Mouse (Mus musculus) mouse embryonic stem cell (cell line): ENCODE data around the gene Hmgb3.
"Not testable (repeated sequence)": the region's sequence is repeated elsewhere in the genome, so short reads cannot be mapped to it uniquely, and the experiment has no call there.

Experiments
- in situ Hi-C, 2 experiments: fragments of 300-500 bp; cut with MboI; formaldehyde crosslinking; loops; 1 replicate in 1 of 2; 3 replicates in 1 of 2; pipeline ENCODE4 v1.14.3; 2019 to 2020; ENCODE audit warnings: low sequenced_read_pairs in 2 of 2, low pct_unique_long_range_greater_than_20kb in 1 of 2, mixed read lengths in 1 of 2; ENCODE audit not compliant: unreplicated experiment in 1 of 2

Gene Hmgb3

GRCm38 (mm10) chrX:71555415-71556114, at the start of gene Hmgb3:
TSS of gene Hmgb3 (plus strand) at chrX:71555918.
- in situ Hi-C loops = no loop called here

- in situ Hi-C loops = not testable (repeated sequence)
Observed at GRCm38 (mm10) chrX:71506591-71506990, 49.1 kb upstream of the Hmgb3 start.

GRCm38 (mm10) chrX:71519252-71519651, 36.5 kb upstream of the Hmgb3 start:
- in situ Hi-C loops = no loop called here

- in situ Hi-C loops = no loop called here
Observed at GRCm38 (mm10) chrX:71522889-71523288, 32.8 kb upstream of the Hmgb3 start.

- in situ Hi-C loops = no loop called here
Observed at GRCm38 (mm10) chrX:71524310-71524709, 31.4 kb upstream of the Hmgb3 start.

- in situ Hi-C loops = no loop called here
Observed at GRCm38 (mm10) chrX:71525593-71526299, 30.0 kb upstream of the Hmgb3 start.

- in situ Hi-C loops = no loop called here
Observed at GRCm38 (mm10) chrX:71527461-71527860, 28.3 kb upstream of the Hmgb3 start.

GRCm38 (mm10) chrX:71528150-71528549, 27.6 kb upstream of the Hmgb3 start:
- in situ Hi-C loops = no loop called here

GRCm38 (mm10) chrX:71528646-71529045, 27.1 kb upstream of the Hmgb3 start:
- in situ Hi-C loops = no loop called here

GRCm38 (mm10) chrX:71532635-71533034, 23.1 kb upstream of the Hmgb3 start:
- in situ Hi-C loops = no loop called here

GRCm38 (mm10) chrX:71534102-71534501, 21.6 kb upstream of the Hmgb3 start:
- in situ Hi-C loops = no loop called here

- in situ Hi-C loops = no loop called here
Observed at GRCm38 (mm10) chrX:71537791-71538190, 17.9 kb upstream of the Hmgb3 start.

GRCm38 (mm10) chrX:71540821-71541510, 14.8 kb upstream of the Hmgb3 start:
- in situ Hi-C loops = no loop called here

- in situ Hi-C loops = no loop called here
Observed at GRCm38 (mm10) chrX:71544731-71545130, 11.0 kb upstream of the Hmgb3 start.

GRCm38 (mm10) chrX:71545163-71545562, 10.6 kb upstream of the Hmgb3 start:
- in situ Hi-C loops = no loop called here

- in situ Hi-C loops = no loop called here
Observed at GRCm38 (mm10) chrX:71556115-71556941, 610 bp downstream of the Hmgb3 start.

- in situ Hi-C loops = no loop called here
Observed at GRCm38 (mm10) chrX:71556965-71557491, 1.3 kb downstream of the Hmgb3 start.

GRCm38 (mm10) chrX:71559336-71559735, 3.6 kb downstream of the Hmgb3 start:
- in situ Hi-C loops = no loop called here
